Mouse (Mus musculus): ENCODE data around the gene Olfm3. TPM values are rescaled to one million over a fixed set of nuclear protein-coding genes. Genes with fewer than 3 reads are reported as not detected.

Gene Olfm3
- polyA plus RNA-seq, 1 experiment: not detected

DNA sequence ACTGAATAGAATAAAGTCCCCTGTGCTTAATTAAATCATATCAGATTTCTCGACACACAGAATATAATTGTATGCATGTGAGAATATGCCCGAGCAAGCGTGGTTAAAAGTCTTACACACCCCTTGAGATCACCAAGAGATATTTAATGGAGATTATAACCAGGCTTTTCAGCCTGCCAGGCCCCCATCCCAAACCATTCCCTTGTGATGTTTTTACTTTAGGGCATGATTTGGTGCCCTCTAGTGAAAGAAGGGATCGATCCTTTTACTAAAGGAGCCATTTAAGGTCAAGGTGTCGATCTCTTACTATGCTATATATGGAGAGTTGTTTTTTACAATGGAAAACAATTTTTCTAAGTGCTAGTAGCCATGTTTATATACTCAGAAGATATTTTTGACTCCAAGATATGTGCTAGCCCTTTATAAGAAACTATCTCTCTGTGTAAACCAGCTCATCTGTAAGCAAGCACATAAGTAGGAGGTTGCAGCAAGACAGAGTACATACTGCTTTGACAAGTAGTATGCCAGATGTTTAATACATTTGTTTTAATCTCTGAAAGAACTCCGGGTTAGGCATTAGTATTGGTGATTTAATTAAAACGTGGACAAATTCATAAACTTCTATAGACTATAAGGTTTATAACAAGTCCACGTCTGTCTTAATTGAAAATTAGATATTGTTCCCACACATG is 201.1 kb downstream of the Olfm3 start:
- Histone ChIP-seq H3K4me3 (replicated peaks) (no peak overlapping the region), H3K9me3 (no peaks in the 10 kb centered on the region), H3K27me3 (replicated peaks) (no peaks in the 10 kb centered on the region), H3K36me3 (replicated peaks; ENCODE audit: low read length) (no peaks in the 10 kb centered on the region), H3K4me1 (no peaks in the 10 kb centered on the region)
- no peak for TF ChIP-seq FLI1 (IDR thresholded peaks at IDR 0.05; ENCODE audit: low read length)
- TF ChIP-seq GATA1 (IDR thresholded peaks at IDR 0.05; ENCODE audit: borderline replicate concordance, low read length): no peak

DNA sequence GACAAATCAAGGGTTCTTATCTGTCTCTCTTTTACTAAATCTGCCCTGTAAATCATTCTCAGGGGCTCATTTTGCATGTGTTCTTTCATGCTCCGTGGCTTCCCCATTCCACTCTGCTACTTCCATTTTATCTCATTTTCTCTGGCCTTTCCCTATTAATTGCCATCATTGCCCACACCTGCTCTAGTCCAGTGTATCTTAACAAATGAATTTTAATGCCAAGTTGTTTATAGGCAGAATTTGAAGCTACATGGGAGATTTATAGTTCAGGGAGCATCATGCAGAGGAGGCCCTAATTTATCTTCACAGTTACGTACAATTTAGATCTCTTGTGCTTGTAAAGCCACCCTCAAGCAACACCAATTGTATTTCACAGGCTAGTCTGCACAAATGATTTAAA is 241.8 kb downstream of the Olfm3 start:
- H3K36me3 ChIP-seq (replicated peaks; ENCODE audit: low read length): no peaks in the 10 kb centered on the region
- TF ChIP-seq GATA1 (IDR thresholded peaks at IDR 0.05; ENCODE audit: borderline replicate concordance, low read length): no peak
- TF ChIP-seq FLI1 (IDR thresholded peaks at IDR 0.05; ENCODE audit: low read length): no peak
- no peak overlapping the region for H3K4me3 ChIP-seq (replicated peaks)
- no peaks in the 10 kb centered on the region for H3K9me3 ChIP-seq
- H3K27me3 ChIP-seq (replicated peaks): no peaks in the 10 kb centered on the region
- no peaks in the 10 kb centered on the region for H3K4me1 ChIP-seq

DNA sequence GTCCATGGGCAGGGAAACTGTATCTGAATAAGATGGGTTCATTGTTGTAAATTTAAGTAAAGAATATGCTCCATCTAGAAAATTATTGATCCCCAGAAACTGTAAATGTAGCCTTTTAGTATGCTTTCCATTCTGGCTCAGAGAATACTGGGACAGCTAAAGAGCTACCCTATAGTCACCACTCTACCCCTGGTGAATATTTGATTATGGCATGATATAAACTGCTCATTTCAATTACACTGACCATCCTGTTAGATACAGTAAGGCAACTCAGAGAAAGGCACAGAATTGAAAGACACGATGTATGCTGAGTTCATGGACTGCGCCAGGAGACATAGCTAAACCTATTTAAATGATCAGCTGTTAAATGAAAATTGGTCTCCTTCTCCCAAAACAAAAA is 242.4 kb downstream of the Olfm3 start:
- H3K4me1 ChIP-seq: no peaks in the 10 kb centered on the region
- H3K9me3 ChIP-seq: no peaks in the 10 kb centered on the region
- H3K36me3 ChIP-seq (replicated peaks; ENCODE audit: low read length): no peaks in the 10 kb centered on the region
- H3K4me3 ChIP-seq (replicated peaks): no peak overlapping the region
- no peaks in the 10 kb centered on the region for H3K27me3 ChIP-seq (replicated peaks)
- TF ChIP-seq GATA1 (IDR thresholded peaks at IDR 0.05; ENCODE audit: borderline replicate concordance, low read length): no peak
- TF ChIP-seq FLI1 (IDR thresholded peaks at IDR 0.05; ENCODE audit: low read length): no peak

DNA sequence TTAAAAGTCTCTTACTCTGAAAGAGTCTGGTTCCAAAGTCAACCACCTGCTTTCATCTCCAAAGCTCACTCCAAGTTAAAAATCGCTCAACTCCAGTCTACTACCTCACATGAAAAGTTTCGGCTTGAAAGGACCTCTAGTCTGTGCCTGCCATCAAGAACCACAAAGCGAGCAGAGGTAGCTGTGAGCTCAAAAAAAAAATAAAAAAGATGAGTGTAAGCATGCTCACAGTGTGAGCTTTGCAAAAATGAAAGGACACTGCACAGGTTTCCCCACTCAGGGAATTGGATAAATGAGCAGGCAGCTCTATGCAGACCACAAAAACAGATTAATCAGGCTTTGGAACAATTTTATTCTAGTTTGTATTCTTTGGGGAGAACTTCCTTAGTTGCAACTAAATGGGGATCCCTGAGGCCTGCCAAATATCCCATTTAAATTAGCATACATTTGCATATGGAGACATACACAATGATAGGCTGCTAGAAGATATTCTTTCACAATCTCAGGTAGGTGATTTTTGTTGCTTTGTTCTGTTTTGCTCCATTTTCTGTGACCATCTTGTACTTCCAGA is 255.1 kb downstream of the Olfm3 start:
- TF ChIP-seq GATA1 (IDR thresholded peaks at IDR 0.05; ENCODE audit: borderline replicate concordance, low read length): no peak
- TF ChIP-seq FLI1 (IDR thresholded peaks at IDR 0.05; ENCODE audit: low read length): no peak
- Histone ChIP-seq H3K4me3 (replicated peaks) (no peak overlapping the region), H3K27me3 (replicated peaks) (no peaks in the 10 kb centered on the region), H3K36me3 (replicated peaks; ENCODE audit: low read length) (no peaks in the 10 kb centered on the region), H3K4me1 (no peaks in the 10 kb centered on the region), H3K9me3 (no peaks in the 10 kb centered on the region)

DNA sequence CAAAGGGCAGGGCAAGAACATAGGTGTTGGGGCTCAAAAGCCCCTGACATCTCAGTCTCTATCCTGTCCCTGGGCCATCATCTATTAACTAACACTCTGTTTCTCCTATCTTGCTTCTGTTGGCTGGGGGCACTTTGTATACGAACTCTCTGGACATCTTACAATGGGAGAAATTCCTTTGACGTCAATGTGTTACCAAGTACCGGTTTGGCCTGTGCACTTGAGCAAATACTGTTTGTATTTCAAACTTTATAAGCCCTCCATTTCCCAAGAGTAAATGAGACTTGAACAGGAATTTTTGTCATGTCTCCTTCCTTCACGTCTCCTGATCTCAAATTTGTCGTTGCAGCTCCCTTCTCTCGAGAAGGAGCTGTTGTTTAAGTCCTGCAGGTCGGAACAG is 270.7 kb downstream of the Olfm3 start:
- peaks cover 28% of the 10 kb centered on the region for H3K9me3 ChIP-seq
- H3K36me3 ChIP-seq (replicated peaks; ENCODE audit: low read length): no peaks in the 10 kb centered on the region
- H3K27me3 ChIP-seq (replicated peaks): no peaks in the 10 kb centered on the region
- H3K4me1 ChIP-seq: no peaks in the 10 kb centered on the region
- H3K4me3 ChIP-seq (replicated peaks): no peak overlapping the region
- TF ChIP-seq GATA1 (IDR thresholded peaks at IDR 0.05; ENCODE audit: borderline replicate concordance, low read length): no peak
- TF ChIP-seq FLI1 (IDR thresholded peaks at IDR 0.05; ENCODE audit: low read length): no peak
